Mouse (Mus musculus): ENCODE data around the gene Alb. TPM values are rescaled to one million over a fixed set of nuclear protein-coding genes. Genes with fewer than 3 reads are reported as not detected.

Gene Alb
- total RNA-seq, 1 experiment from 2014 or later, result 11,382 TPM

- no peak for DNase-seq
These were observed 31.7 kb downstream of the Alb start for GRCm38 (mm10) chr5:90492440-90492839.

DNA sequence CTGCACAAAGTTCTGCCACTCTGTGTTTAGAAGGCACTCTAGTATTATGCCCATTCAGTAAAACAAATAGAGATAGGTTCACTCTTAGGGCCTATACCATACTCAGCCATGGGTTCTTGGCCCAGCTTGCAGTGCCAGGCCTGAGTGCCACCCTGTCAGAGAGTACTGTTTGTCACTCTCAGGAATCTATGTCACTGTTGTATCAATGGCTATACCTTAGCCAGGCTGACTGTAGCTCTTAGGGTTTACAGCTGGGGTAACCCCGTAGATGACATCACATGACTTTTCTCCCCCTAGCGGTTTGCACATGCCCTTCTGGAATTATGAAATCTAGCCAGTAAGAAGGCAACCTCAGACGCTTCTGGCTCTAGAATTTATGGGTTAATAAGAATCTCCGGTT, 33.6 kb downstream of the Alb start:
- DNase-seq, result no peak

- DNase-seq, result no peak
These were observed 38.8 kb downstream of the Alb start for GRCm38 (mm10) chr5:90499509-90499908.

DNA sequence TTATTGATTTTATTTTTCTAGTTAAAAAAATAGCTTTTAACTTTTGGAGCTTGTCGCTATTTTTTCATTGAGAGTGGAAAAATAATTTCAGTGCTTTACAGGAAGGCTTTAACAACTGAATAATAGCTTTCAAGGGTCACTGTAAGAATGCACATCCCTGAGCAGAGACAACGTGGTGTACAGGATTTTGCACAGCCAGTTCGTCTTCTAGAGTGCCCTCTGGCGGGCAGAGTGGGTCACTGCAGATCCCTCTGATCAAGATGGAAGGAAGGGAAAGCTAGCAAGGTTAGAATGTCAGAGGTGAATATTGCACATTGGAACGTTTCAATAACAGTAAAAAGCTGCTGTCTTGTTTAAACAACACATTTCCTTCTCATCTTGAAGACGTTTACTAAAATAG, 40.0 kb downstream of the Alb start:
- DNase-seq, result peak; percentile 87

GRCm38 (mm10) chr5:90501752-90502151, 41.1 kb downstream of the Alb start:
- no peak for DNase-seq

- DNase-seq, result no peak
These were observed 44.0 kb downstream of the Alb start for GRCm38 (mm10) chr5:90504742-90505141.

DNA sequence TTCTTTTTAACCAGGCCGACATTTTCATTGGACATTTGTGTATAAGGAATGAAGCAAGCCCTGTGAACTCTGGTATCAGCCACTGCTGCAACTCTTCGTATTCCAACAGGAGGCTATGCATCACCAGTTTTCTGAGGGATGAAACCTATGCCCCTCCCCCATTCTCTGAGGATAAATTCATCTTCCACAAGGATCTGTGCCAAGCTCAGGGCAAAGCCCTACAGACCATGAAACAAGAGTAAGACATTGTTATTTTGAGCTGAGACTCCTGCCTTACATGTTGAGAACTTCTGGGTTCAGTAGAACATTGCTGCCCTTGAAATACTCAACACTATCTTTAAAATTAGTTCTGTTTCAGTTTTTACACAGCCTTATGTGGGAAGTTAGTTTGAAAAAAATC, 45.8 kb downstream of the Alb start:
- DNase-seq, result no peak

DNA sequence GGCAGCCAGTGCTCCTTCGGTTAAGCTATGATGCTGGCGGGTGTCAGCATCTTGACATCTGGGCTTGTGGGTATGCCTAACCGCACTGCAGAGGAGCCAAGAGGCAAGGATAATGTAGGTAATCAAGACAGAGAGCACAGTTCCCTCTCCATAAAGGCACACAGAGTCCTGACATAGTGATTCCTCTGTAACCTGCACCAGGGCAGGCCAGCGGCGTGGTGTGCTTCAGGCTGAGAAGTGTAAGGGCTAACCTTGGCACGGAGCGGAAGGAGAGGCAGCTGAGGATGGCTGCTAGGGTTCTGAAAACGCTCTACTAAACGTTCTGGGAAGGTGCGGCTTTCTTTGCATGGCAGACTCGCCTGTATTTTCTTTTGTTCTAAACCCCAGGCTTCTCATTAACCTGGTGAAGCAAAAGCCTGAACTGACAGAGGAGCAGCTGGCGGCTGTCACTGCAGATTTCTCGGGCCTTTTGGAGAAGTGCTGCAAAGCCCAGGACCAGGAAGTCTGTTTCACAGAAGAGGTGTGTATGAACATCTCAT, 46.8 kb downstream of the Alb start:
- no peak for DNase-seq

DNA sequence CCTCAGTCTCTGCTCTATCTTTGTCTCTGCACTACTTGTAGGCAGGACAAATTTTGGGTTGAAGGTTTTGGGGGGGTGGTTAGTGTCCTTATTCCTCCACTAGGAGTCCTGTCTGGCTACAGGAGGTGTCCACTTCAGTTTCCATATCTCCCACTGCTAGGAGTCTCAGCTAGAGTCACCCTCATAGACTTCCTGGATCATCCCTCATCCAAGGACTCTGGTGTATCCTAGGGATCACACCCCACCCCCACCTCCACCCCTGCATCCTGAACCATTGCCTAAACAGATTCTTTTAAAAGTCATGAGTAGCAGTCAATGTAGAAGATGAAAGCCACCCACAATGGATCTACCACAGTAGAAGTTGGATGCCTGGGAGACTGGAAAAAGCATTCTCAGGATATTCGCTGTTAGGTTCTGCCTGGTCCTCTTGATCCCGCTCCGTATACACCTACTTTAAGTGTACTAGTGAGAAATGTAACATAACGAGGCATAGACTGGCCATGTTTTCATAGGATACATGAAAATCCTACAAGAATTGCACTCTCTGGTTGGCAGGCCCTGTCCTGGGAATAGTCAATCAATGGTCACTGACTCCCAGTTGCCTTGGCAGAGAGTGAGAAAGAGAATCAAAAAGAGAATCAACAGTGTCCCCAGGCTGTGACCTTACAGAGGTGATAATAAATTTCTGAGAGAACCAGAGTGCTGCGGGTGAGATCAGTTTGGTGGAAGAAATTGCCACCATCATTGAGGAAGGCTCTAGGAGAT, 49.3 kb downstream of the Alb start:
- DNase-seq, result no peak

DNA sequence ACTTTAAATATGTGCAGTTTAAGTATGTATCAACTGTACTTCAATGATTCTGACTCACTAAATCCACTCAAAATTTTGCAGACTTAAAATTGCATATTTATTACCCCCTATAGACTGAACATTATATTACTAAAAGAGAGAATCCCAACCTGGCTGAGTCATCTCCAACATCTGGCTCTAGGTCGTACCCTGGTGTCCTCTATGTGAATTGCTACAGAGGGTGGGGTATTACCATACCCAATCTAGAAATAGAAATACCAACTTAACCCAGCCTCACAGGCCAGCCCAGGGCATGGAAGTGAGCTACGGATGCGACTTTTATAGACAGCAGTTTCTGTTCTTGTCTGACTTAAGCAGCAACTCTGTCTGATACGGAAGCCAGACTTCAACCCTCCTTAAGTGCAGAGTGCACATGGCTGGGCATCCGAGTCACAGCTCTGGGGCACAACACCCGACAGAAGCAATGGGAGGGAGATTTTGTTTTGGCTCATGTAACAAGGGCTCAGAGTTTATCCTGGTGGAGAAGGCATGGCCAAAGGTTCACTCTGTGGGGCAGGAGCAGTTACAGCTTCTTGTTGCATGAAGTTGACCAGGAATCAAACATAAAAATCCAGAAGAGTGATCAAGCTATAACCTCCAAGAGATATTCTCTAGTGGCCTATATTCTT, 51.7 kb downstream of the Alb start:
- no peak for DNase-seq

DNA sequence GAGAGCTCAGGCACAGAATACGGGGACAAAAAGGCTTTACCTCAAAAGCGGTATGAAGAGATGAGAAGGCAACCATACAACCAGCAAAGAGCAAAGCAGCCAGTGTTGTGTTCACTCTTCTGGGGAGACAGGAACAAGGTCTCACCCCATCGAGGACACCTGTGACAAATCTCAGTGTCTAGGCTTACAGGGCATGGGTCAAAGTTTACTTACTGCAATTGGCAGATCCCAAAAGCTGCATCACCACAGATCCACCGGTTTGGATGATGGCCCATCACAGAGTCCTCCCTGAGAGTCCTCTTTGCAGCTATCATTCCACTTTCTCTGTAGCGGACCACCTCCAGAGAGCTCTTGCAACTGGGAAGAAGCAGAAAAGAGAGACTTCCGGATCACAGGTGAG, 54.9 kb downstream of the Alb start:
- no peak for DNase-seq

DNA sequence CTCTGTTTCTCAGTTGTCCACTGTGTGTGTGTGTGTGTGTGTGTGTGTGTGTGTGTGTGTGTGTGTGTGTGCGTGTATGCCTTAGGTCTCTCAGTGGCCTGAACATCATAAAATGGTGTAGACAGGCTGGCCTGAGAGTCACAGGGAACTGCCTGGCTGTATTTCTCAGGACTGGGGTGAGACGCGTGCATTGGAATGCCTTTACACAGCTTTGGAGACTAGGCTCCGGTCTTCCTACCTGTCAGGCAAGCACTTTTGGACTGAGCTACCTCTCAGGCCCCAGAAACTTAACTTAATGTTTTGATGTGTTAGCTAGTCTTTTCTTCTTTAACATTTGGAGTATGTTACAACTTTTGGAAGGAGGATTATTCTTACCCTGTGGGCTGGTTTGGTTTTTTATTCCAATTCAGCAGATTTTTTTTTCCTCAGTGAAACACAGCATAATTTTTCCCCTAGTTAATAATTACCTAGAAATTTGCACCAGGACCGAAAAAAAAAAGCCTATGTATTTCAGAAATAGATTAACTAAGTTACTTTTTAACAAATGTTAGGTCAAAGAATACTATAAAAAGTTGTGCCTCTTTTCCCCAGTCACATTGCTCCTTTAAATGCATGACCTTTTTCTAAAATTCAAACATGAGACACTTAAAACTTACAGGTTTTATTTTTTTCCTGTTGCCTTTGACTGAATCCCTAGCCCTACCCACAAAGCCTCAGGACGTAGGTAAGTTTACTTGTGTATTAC, 57.8 kb downstream of the Alb start, which contains the start of gene Afm:
Afm (plus strand) TSS at position 577 of the 745 bp plus-strand sequence.
- no peak for DNase-seq

Other genes with a start within 250 kb of the Alb start
- gene Cox18, start 236.9 kb upstream of the Alb start, total RNA-seq (2021), result 30.6 and 34.7 TPM in 2 replicates
- gene Ankrd17, start 94.3 kb upstream of the Alb start, total RNA-seq (2021), result 97.8 and 100 TPM in 2 replicates
- 2.8 and 3.4 TPM in 2 replicates for gene Gm9958, start 93.7 kb upstream of the Alb start, total RNA-seq (2021)
- 0.86 and 3.6 TPM in 2 replicates for gene Afp, start 29.8 kb downstream of the Alb start, total RNA-seq (2021)
- gene Afm, start 58.0 kb downstream of the Alb start, total RNA-seq (2021), result 3.2 and 58.8 TPM in 2 replicates
- gene 5830473C10Rik, start 100.2 kb downstream of the Alb start, total RNA-seq (2021), result 0.45 and 5.9 TPM in 2 replicates
- 3.1 and 3.5 TPM in 2 replicates for gene Rassf6, start 179.8 kb downstream of the Alb start, total RNA-seq (2021)